Mouse (Mus musculus) frontal cortex, postnatal 25 days (tissue): ENCODE data around the gene Elk4.

Source experiments
- DNase-seq, 2 experiments: peaks; one replicate each; pipeline ENCODE4 v3.0.0; 2022; ENCODE audit warnings: low spot score in 2 of 2

Elk4 gene

DNA sequence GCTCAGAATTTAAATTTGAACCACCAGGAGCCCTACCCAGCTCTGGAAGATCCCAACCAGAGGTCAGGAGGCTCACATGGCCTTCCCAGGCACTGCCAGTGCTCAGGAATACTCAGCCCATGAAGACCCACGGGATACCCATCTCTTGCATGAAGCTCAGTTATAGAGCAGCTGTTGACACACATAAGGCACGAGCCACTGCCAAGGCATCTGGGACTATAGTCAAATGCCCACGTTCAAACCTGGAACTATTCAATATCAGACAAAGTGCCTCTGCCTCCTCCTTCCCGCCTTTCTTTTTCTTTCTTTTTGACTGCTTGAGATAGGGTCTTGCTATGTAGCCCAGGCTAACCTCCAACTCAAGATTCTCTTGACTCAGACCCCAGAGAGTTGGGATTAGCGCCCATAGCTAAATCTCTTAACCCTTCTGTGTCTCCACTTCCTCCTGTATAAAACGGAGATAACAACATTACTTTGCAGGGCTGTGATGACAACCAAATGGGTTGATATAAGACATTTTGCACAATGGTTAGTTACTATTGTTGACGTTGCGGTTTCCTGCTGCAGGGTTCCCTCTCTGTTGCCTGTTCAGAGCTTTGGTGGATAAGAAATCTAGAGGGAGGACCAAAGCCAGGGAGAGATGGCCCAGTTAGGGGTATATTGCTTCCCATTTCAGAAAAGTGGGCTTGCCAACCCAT, 58.2 kb downstream of the Elk4 start:
- no peak for DNase-seq

DNA sequence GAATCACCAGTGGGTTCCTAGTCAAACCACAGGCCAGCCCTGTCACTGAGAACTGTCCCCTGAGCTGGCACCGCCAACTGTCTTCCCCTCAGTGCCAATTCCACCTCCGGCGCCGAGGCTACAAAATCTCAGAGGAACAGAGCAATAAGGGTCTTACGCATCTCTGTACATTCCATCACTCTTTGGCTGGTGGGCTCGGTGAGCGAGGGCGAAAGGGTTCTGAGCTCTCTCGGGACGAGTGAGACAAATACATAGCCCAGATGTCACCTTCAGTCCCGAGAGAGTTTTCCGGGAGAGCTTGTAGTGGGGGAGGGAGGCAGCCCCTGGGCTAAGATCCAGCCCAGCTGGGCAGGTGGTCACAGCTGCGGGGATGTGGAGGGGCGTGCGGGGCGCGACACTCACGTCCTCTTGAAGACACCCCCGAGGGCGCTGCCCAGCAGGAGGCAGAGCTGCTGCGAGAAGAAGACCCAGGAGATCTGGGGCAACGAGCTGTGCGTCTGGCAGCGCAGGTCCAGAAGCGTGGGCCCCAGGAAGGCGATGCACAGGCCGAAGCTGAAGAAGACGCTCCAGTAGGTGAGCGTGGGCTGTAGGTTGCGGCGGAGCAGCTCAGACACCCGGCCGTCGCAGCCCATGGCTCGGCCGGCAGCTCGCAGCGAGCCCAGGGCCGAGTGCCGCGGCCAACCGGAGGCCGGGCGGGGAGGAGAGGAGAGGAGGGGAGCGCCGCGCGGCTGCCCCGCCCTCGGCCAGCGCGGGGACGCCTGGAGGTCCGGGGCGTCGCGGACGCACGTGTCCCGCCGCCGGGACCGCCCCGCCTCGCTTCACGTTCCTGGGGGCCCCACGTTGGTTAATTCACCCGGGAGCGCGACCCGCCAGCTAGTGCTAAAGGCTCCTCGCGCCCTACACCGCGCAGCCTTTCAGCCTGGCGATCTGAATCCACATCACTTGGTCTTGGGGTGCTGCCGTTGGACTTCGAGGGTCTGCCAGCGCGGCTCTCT, 60.2 kb downstream of the Elk4 start, which contains the start of gene Mfsd4a:
Mfsd4a (minus strand) TSS at position 802 of the 995 bp plus-strand sequence.
- peak; percentile 27 to 34 for DNase-seq

- no peak for DNase-seq
Measured at GRCm38 (mm10) chr1:132069436-132069835, 62.0 kb downstream of the Elk4 start.

DNA sequence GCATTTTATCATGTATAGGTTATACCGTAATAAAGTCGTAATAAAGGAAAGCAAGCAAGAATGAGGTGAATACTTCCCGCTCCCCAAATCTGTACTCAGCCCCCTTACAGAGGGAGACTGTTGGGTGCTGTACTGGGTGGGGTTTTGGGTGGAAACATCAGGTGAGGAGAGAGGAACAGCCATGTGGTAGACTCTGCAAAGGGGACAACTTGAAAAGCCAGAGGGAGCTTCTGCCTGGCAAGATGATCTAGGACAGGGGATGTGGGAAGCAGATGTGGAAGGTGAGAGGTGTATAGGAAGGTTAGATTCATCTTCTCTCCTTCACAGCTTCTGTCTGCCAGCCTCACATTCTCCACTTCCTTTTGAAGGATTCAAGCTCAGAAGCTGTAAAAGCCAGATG, 63.3 kb downstream of the Elk4 start:
- no peak for DNase-seq

DNA sequence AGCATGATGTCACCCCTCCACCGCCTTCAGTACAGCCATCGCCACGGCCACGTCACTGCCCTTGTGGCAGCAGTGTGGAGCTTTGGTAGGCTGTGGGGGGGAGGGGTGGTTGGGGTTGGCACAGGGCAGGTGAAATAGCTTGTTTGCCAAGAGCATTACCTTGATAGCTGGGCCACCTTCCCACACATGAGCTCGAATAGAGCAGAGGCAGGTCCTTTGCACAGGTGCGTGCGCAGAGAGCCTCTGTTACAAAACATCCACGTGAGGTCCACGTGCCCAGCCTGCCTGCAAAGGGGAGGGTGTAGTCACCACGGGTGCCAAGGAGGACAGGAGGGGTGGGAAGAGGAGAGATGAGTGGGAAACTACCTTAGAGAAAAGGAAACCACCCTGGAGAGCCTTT, 68.2 kb downstream of the Elk4 start:
- DNase-seq = no peak

GRCm38 (mm10) chr1:132078413-132078812, 71.0 kb downstream of the Elk4 start:
- DNase-seq = no peak
